Mouse (Mus musculus) midbrain, postnatal 0 days (tissue): ENCODE measurements around the gene Bmp8b. TPM values are rescaled to one million over a fixed set of nuclear protein-coding genes. Genes with fewer than 3 reads are reported as not detected.
A peak's percentile ranks its signal among the peaks of the same experiment; 100 is the strongest.

Experiments
- ATAC-seq: fragments of 200-750 bp; cut with Nextera tagmentation; 2 replicates; pipeline ENCODE4 v1.8.0; 2017; ENCODE audit warnings: moderate number of reproducible peaks, mild to moderate bottlenecking, moderate TSS enrichment, moderate library complexity; ENCODE audit not compliant: low FRiP score
- DNase-seq: peaks from one replicate; pipeline ENCODE4 v3.0.0-alpha.2; 2015; ENCODE audit warnings: low spot score
- H3K27ac ChIP-seq: fragments of 300-500 bp; sonication (generic); 2 replicates; pipeline ENCODE4 v1.5.1; 2014; ENCODE audit warnings: low read depth, mild to moderate bottlenecking, low read length, mixed read lengths
- H3K27me3 ChIP-seq: fragments of 300-500 bp; sonication (generic); 2 replicates; pipeline ENCODE4 v1.6.1; 2014; ENCODE audit warnings: low read length, control low read depth, mixed read lengths; ENCODE audit not compliant: insufficient read depth
- H3K36me3 ChIP-seq: fragments of 300-500 bp; sonication (generic); 2 replicates; pipeline ENCODE4 v1.6.1; 2014; ENCODE audit warnings: low read length, control low read depth, mixed read lengths; ENCODE audit not compliant: insufficient read depth
- H3K4me1 ChIP-seq: fragments of 300-500 bp; sonication (generic); 2 replicates; pipeline ENCODE4 v1.6.1; 2014; ENCODE audit warnings: mild to moderate bottlenecking, control low read depth, antibody characterized with exemption, low read length, mixed read lengths; ENCODE audit not compliant: insufficient read depth
- H3K4me2 ChIP-seq: fragments of 300-500 bp; sonication (generic); 2 replicates; pipeline ENCODE4 v1.6.1; 2014; ENCODE audit warnings: low read depth, mild to moderate bottlenecking, low read length, mixed read lengths; ENCODE audit not compliant: poor library complexity, severe bottlenecking
- H3K4me3 ChIP-seq: fragments of 300-500 bp; sonication (generic); 2 replicates; pipeline ENCODE4 v1.5.1; 2014; ENCODE audit warnings: low read depth, mild to moderate bottlenecking, low read length, moderate library complexity
- H3K9ac ChIP-seq: fragments of 300-500 bp; sonication (generic); replicated peaks from 2 replicates; pipeline ENCODE4 v1.6.1; 2014; ENCODE audit warnings: mild to moderate bottlenecking, low read length, moderate library complexity, mixed read lengths; ENCODE audit not compliant: poor library complexity, severe bottlenecking
- H3K9me3 ChIP-seq: fragments of 300-500 bp; sonication (generic); 2 replicates; pipeline ENCODE4 v1.6.1; 2016; ENCODE audit warnings: low read length, control low read depth
- CTCF ChIP-seq: IDR thresholded peaks from 2 replicates; pipeline ENCODE4 v1.5.1; 2016; ENCODE audit warnings: antibody characterized with exemption, mild to moderate bottlenecking
- WGBS: fragments of 180-500 bp; shearing (Covaris S2); extraction: QIAGEN DNeasy Blood & Tissue Kit; methylation state at CpG from one replicate; pipeline ENCODE4 v1.1.7; 2014; 5-methylcytosine and 5-hydroxymethylcytosine counted together
- polyA plus RNA-seq: library from polyadenylated mRNA; unstranded; fragments of >200 nt; fragmentation: Nextera tagmentation; extraction: Ambion mirVana; gene quantifications from 2 replicates; pipeline ENCODE4 v1.2.1, GENCODE M21; 2015
- total RNA-seq: library from RNA; depleted of rRNA; stranded (reverse); fragments of >200 nt; gene quantifications from 2 replicates; pipeline ENCODE4 v1.2.3, GENCODE M21; 2014

Gene Bmp8b
- total and polyA plus RNA-seq, 2 experiments from 2014 or later = 0.56 to 1.5 TPM

DNA sequence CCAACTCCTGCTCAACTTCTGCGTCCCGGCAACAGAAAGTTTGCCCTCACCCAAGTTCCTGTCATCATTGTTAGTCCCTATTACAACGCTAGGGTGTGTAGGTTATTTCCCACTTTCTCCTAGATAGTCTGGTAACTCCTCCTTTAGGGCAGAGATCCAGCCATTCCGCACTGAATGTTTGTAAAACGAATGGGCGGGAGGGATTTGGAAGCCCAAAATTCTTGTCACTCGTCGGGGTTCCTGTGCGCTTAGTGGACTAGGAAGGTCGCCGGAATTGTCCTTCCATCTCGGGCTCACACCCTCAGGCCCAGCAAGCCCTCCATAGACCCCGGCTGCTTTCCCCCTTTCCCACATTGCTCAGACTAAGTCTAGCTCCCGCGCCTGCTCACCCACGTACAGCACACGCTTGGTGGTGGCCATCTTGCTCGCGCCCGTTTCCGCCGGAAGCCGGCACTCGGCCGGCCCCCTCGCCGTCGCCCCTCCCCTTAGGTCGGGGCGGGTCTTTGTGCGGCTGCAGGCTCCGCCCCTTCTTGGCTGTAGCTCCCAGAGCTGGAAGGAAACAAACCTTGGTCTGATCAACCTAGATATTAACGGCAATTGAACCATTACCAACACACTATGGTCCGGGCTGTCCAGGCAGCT is 34.7 kb downstream of the Bmp8b start, which contains the start of gene Ppie:
Gene Ppie, minus strand, starts transcription at position 439 of the 642 bp plus-strand sequence.
- H3K4me3 ChIP-seq = peak within 1 kb of the TSS; percentile 58
- ATAC-seq = peak; percentile 95
- TF ChIP-seq CTCF = peak; percentile 51
- no peaks in the 10 kb centered on the region for H3K9me3 ChIP-seq
- H3K27me3 ChIP-seq = no peaks in the 10 kb centered on the region
- peaks cover 3% of the 10 kb centered on the region; the same call in 1 of the 2 replicates for H3K36me3 ChIP-seq
- H3K27ac ChIP-seq = peak within 1 kb of the TSS; percentile 79
- peak within 1 kb of the TSS; percentile 85 for H3K4me2 ChIP-seq
- DNase-seq = peak; percentile 92
- H3K4me1 ChIP-seq = peaks cover 7% of the 10 kb centered on the region; the same call in 1 of the 2 replicates
- under 1% methylated on average over 34 of the region's 34 CpGs for WGBS
- H3K9ac ChIP-seq = peak within 1 kb of the TSS; percentile 55

DNA sequence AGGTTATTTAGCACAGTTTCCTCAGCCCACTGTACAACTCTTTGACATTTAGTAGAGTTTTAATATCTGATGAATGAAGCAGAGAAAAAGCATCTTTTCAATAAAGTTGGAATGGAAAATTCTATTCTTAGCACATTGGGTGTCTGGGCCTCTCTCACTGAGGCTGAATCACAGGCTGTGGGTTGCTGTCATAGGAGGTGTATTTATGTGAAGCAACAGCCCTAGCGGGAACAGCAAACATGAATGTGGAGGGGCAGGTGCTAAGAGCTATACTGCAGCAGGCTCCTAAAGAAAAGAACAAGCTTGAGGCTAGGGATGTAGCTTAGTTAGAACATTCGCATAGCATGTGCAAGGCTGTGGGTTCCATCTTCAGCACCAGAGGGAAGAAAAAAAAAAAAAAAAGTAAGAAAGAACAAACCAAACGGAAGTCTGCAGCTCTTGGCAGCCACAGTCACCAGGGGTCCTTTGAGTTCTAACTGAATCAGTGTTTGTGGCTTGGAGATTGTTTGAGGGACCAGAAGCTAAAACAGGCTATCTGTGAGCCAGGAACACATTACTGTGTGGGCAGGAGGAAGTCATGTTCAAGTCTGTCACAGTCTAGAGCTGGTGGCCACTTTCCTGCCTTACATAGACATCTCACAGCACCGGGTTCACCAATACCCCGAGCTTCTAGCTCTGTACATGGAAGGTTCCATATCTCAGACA is 42.6 kb downstream of the Bmp8b start:
- no peak for TF ChIP-seq CTCF
- WGBS = 77% methylated on average over 5 of the region's 5 CpGs
- Histone ChIP-seq H3K9me3 (no peaks in the 10 kb centered on the region), H3K27ac (no peak overlapping the region), H3K36me3 (no peaks in the 10 kb centered on the region), H3K4me1 (no peaks in the 10 kb centered on the region), H3K27me3 (no peaks in the 10 kb centered on the region), H3K4me3 (no peak overlapping the region), H3K4me2 (no peak overlapping the region), H3K9ac (no peak overlapping the region)
- ATAC-seq = no peak
- DNase-seq = no peak

DNA sequence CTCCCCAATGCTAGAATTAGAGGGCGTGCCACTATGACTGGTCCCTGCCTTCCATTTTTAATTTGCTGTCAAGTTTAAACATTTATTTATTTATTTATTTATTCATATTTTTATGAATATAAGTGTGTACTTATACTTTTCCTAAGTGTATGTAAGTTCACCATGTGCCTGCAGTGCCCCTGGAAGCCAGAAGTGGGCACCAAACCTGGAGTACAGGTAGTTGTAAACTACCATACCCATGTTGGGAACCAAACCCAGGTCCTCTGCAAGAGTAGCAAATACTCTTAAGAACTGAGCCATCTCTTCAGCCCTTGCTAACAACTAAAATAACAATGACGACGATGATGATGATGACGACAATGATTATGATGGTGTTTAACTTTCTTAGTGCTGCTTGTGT is 47.0 kb downstream of the Bmp8b start:
- H3K4me2 ChIP-seq = no peak overlapping the region
- no peak for ATAC-seq
- H3K27me3 ChIP-seq = no peaks in the 10 kb centered on the region
- H3K4me1 ChIP-seq = no peaks in the 10 kb centered on the region
- H3K9me3 ChIP-seq = no peaks in the 10 kb centered on the region
- H3K27ac ChIP-seq = no peak overlapping the region
- 81% methylated on average over 4 of the region's 4 CpGs for WGBS
- H3K36me3 ChIP-seq = no peaks in the 10 kb centered on the region
- no peak; the same call in 1 of the 2 replicates for TF ChIP-seq CTCF
- H3K4me3 ChIP-seq = no peak overlapping the region
- no peak overlapping the region for H3K9ac ChIP-seq
- no peak for DNase-seq

DNA sequence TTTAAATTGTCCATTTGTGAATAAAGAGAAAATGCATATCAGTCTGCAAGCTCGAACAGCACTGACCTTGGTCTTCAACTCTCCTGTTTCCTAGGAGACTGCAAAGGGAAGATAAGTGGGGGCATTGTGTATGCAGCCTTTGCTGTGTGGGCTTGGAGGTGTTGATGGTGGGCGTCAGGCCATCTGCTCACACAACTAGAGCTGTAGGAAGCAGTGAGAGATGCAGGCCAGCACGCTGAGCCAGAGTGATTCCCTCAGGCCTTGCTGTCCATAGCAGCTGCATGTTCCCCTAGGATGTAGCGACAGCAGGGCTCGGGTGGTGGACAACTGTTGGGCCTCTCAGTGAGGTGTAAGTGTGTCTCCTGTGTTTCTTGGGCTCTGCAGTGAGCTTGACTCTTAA is 48.0 kb downstream of the Bmp8b start:
- Histone ChIP-seq H3K4me2 (no peak overlapping the region), H3K4me3 (no peak overlapping the region), H3K9me3 (no peaks in the 10 kb centered on the region), H3K27ac (no peak overlapping the region), H3K36me3 (no peaks in the 10 kb centered on the region), H3K9ac (no peak overlapping the region), H3K4me1 (no peaks in the 10 kb centered on the region), H3K27me3 (no peaks in the 10 kb centered on the region)
- no peak for TF ChIP-seq CTCF
- no peak for ATAC-seq
- DNase-seq = no peak
- WGBS = 54% methylated on average over 5 of the region's 5 CpGs

DNA sequence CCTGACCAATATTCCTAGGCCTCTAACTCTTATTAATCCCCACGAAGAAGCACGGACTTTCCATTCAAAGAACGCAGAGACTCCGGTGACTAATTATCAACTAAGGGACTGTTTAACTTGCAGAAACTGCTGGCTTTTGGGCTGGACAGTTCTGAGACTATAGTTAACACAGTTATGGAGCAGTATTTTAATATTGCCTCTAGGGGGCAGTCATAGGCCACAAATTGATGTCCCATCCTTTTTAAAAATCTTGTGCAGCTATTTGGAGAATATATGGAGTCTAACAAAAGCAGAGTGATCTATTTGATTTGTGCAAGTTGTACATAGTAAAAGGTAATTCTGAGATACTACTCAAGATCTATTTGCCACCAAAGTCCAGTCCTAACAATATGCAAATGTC is 50.0 kb downstream of the Bmp8b start:
- no peak overlapping the region for H3K4me3 ChIP-seq
- no peaks in the 10 kb centered on the region for H3K4me1 ChIP-seq
- TF ChIP-seq CTCF = peak; percentile 82
- H3K9ac ChIP-seq = no peak overlapping the region
- H3K27me3 ChIP-seq = no peaks in the 10 kb centered on the region
- DNase-seq = peak; percentile 79
- ATAC-seq = no peak
- H3K27ac ChIP-seq = no peak overlapping the region
- H3K9me3 ChIP-seq = no peaks in the 10 kb centered on the region
- WGBS = 27% methylated on average over 4 of the region's 4 CpGs
- no peaks in the 10 kb centered on the region for H3K36me3 ChIP-seq
- H3K4me2 ChIP-seq = no peak overlapping the region

DNA sequence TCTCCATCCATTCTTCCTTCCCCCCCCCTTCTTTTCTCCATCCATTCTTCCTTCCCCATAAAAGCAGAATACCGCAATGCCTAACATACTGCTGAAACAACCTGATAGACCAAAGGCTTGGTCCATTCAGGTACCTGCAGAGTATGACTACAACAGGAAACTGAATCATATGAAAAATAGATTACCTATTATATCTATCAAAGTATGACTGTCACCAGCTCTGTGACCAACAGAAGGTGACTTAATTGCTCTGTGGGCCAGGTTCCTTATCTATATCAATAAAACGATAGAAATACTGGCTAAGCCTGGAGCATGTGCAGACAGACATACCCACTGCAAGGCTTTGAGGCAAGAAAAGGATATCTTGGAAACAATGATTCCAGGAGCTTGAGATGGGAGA is 50.5 kb downstream of the Bmp8b start:
- WGBS = 64% methylated on average over 2 of the region's 2 CpGs
- H3K4me2 ChIP-seq = no peak overlapping the region
- no peaks in the 10 kb centered on the region for H3K27me3 ChIP-seq
- DNase-seq (no peak), ATAC-seq (no peak)
- H3K27ac ChIP-seq = no peak overlapping the region
- no peak overlapping the region for H3K9ac ChIP-seq
- H3K4me3 ChIP-seq = no peak overlapping the region
- no peaks in the 10 kb centered on the region for H3K36me3 ChIP-seq
- H3K4me1 ChIP-seq = no peaks in the 10 kb centered on the region
- no peak for TF ChIP-seq CTCF
- no peaks in the 10 kb centered on the region for H3K9me3 ChIP-seq
